Mouse (Mus musculus) erythroid progenitor cell, adult 5-6 weeks (primary cell): ENCODE measurements around the gene Slc30a2. TPM values are rescaled to one million over a fixed set of nuclear protein-coding genes. Genes with fewer than 3 reads are reported as not detected.

Experiments
- ATAC-seq: replicated peaks from 2 replicates; pipeline ENCODE4 v1.8.0; 2016; ENCODE audit warnings: moderate number of reproducible peaks, mild to moderate bottlenecking, moderate TSS enrichment, inconsistent platforms; ENCODE audit not compliant: poor library complexity, low FRiP score, severe bottlenecking
- total RNA-seq, 2 experiments: library from RNA; stranded (forward) in 1 of 2; stranded (reverse) in 1 of 2; fragments of 150-400 nt in 1 of 2; fragments of 186-747, 209-891 nt in 1 of 2; gene quantifications; 2 replicates each; pipeline versions ENCODE4 v1.2.3 to v1.2.4; 2015 to 2017; ENCODE audit warnings: low replicate concordance in 2 of 2

Slc30a2 gene
- total RNA-seq, 2 experiments from 2014 or later, result not detected

DNA sequence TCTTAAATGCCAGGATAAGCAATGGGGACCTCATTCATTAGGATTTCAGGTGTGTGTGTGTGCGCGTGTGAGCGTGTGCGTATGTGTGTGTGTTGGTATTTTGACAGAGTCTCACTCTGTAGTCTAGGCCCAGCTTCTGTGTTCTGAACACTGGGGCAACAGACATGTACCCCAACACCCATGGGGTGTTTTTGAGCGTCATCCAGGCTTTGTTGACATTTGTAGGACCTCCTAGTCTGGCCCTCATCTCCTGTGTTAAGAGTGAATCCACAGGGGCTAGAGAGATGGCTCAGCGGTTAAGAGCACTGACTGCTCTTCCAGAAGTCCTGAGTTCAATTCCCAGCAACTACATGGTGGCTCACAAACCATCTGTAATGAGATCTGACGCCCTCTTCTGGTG lies 52.2 kb downstream of the Slc30a2 start:
- ATAC-seq, result no peak

DNA sequence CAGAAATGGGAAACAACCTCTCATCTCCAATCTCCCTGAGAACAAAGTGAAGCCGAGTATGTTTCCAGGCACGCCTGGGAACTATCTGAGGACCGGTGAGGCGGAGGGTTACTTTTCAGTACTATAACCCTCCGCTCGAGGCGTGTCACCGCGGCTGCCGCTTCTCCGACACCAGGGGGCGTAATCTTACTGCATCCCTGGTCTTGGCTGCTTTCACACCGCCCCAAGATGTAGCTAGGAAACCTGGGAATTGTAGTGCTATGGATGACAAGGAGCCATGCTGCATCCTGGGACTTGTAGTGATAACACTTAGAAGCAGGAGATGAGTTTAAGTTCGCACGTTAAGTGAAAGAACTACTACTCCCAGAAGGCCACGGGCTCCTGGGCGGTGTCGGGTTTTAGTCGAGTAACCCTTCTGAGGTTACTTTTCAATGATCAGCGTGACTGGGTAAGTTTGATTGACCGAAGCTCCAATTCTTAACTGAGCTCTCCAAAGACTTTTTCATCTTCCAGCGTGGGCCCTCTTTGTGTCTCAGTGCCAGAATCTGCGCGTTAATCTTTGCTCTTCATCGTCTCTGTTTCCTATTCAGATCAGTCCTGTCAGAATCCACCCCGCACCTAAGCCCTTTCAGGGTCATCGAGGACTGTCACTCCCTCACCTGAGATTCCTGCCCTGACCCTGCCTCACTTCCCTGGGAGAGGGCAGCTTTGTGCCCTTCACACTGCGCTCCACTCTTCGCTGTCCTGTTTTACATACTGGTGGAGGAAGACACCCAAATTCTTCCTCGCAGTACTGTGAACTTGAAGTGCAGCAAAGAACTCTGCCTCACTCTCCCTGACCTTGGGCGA lies 53.2 kb downstream of the Slc30a2 start, which contains the start of gene Pafah2:
TSS of gene Pafah2 (plus strand) at position 344 of the 849 bp plus-strand sequence.
- peak; percentile 98 for ATAC-seq

DNA sequence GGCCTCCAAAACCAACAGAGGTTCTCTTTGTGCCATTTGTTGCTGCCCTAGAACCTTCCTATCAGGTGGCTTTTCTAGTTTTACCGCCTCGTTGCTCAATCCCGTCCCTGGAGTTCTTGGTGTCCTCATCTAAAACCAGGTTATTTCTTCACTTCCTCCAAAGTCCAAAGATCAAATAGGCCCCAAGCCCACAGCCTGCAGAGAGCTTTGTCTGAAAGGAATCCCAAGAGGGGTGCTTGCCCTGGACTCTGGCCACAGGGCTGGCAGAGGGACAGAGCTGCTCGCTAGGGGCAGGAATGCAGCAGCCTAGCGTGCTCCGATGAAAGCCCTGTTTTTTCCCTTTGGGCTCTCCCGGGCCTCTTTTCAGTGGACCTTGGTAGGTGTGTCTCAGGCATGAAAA lies 54.1 kb downstream of the Slc30a2 start:
- ATAC-seq, result no peak

DNA sequence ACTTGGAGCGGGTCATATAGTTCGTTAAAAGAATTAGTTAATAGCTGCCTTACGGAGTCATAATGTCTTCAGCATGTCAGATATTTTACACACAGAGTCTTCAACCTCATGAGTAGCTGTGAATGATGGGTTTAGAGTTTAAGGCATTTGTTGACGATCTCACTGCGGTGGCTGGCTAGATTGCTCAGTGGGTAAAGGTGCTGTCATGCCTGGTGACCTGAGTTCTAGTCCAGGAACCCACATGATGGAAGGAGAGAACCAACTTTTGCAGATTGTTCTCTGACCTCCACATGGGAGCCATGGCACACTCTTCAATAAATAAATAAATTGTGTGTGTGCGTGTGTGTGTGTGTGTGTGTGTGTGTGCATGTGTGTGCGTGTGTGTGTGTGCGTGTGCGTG lies 54.8 kb downstream of the Slc30a2 start:
- ATAC-seq, result no peak

DNA sequence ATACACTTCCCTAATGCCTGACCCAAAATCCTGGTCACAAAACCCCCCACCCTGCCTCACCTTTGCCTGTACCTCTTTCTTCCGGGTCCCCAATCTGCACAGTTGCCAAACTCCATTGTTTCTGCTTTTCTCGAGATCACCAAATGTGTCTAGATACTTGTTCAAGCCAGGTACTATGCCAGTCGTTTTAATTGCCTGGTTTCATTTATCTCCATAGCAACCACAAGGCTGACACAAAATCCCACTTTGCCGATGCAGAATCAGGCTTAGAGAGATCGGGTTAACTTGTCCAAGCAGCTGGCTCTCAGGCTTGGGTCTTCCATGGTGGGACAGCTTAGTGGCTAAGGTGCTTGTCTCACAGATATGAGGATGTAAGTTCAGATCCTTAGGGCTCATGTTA lies 57.2 kb downstream of the Slc30a2 start:
- no peak for ATAC-seq

DNA sequence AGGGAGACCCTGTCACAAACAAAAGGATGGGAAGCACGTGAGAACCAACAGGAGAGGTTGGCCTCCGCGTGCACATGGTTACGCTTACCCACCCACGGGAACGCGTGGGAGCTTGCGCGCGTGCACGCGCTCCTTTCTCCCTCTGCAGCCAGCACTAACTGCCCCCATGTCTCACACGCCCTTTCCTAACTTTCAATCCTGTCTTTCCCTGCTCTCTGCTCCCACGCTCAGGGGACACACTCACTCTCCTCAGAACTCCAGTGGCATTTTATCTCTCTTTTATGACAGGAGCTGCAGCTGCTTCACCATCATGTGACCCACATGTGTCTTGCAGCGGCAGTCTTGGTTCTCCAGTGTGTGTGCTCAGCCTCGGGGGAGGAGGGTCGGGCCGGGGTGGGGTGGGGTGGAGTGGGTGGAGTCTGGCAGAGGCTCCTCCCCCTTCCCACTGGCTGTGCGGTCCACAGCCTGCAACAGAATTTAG lies 58.2 kb downstream of the Slc30a2 start:
- peak; percentile 56; the same call in 1 of the 2 replicates for ATAC-seq

DNA sequence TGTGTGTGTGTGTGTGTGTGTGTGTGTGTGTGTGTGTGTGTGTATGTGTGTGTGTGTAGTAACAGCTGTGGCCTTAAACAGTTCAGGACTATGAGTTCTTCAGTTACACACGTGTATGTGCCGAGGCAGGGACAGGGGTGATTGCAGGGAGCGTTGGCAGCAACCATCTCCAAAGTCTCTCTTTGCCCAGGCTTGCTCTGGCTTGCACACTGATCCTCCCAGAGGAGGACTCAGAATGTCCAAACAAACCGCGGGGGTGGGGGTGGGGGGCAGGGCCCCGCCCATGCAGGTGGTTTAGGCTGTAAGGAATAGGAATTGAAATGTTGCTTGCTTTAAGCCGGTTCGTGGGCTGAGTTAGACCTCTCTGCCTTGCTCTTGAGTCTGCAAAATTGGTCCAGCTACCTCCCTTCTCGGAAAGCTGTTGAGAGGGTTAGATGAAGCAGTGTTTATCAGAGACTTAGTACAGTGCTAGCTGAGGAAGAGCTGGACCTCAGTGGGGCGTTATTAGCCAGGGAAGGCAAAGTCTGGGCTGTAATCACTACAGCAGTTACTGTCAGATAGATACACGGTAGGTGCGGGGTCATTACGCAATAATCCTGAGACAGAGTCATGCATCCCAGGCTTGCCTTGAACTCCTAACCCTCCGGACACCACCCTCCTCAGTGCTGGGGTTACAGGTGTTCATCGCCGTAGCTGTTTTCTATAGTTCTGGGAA lies 59.0 kb downstream of the Slc30a2 start:
- ATAC-seq, result no peak

DNA sequence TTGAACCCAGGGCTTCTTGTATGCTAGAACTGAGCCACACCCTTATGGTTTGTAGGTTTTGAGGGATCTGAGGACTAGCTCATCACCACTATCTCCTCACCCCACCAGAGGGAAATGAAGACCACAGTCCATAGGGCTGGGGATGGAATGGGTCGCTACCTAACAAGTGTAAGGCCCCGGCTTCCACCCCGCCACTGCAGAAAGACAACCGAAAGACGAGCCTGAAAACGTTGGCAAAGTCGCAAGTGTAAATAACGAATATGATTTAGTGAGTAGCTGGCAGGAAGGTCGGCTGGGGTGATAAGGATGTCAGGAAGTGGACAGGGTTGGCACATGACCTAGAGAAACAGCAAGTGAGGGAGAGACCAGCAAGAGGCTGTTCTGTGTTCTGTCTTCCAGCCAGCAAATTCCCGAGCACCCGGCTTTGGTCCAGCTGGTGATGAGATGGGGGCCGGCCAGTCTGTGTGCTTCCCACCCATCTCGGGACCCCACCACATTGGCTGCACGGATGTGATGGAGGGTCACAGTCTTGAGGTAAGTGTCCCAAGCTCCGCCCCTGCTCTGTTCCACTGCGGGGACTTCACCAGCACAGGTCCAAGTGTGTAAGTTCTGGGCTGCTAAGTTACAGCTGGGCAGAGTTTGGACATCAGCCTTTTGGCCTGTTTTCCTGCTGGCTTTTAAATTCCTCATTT lies 59.7 kb downstream of the Slc30a2 start:
- no peak for ATAC-seq

DNA sequence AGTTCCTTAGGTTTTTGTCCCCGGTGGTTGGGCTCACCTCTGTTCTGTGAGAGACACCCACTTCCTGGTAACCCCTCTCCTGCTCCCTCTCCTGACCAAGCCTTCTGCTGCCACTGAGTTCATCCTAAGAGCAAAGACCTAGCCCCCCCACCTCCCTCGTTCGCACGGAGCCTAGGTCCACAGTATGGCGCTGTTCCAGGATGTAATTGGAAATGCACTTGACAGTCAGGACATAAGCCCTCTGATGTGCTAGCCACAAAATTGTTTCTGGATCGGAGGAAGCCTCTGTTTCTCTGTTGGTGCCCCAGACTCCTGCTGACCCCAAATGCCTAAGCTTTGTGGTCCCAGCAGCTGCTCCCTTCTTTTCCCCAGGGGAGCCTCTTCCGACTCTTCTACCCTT lies 60.7 kb downstream of the Slc30a2 start:
- ATAC-seq, result no peak

Other genes with a start within 250 kb of the Slc30a2 start
- gene Cd52, start 248.1 kb upstream of the Slc30a2 start, total RNA-seq (2015; ENCODE audit: low replicate concordance), result 157 and 288 TPM in 2 replicates
- gene Cd52, start 248.1 kb upstream of the Slc30a2 start, total RNA-seq (2017; ENCODE audit: low replicate concordance), result 103 and 211 TPM in 2 replicates
- not detected in 2 replicates for gene Ubxn11, start 240.6 kb upstream of the Slc30a2 start, total RNA-seq (2015; ENCODE audit: low replicate concordance)
- gene Ubxn11, start 240.6 kb upstream of the Slc30a2 start, total RNA-seq (2017; ENCODE audit: low replicate concordance), result 4.5 TPM in 1 of 2 replicates, not detected in the other
- gene Sh3bgrl3, start 214.4 kb upstream of the Slc30a2 start, total RNA-seq (2015; ENCODE audit: low replicate concordance), result 129 and 180 TPM in 2 replicates
- gene Sh3bgrl3, start 214.4 kb upstream of the Slc30a2 start, total RNA-seq (2017; ENCODE audit: low replicate concordance), result 22.6 and 67.0 TPM in 2 replicates
- gene Cep85, start 156.1 kb upstream of the Slc30a2 start, total RNA-seq (2015; ENCODE audit: low replicate concordance), result 91.4 and 93.3 TPM in 2 replicates
- 105 and 118 TPM in 2 replicates for gene Cep85, start 156.1 kb upstream of the Slc30a2 start, total RNA-seq (2017; ENCODE audit: low replicate concordance)
- gene Gm7534, start 140.2 kb upstream of the Slc30a2 start, total RNA-seq (2015; ENCODE audit: low replicate concordance), result not detected in 2 replicates
- not detected in 2 replicates for gene Gm7534, start 140.2 kb upstream of the Slc30a2 start, total RNA-seq (2017; ENCODE audit: low replicate concordance)
- not detected in 2 replicates for gene Catsper4, start 115.8 kb upstream of the Slc30a2 start, total RNA-seq (2015; ENCODE audit: low replicate concordance)
- not detected in 2 replicates for gene Catsper4, start 115.8 kb upstream of the Slc30a2 start, total RNA-seq (2017; ENCODE audit: low replicate concordance)
- gene Cnksr1, start 104.8 kb upstream of the Slc30a2 start, total RNA-seq (2015; ENCODE audit: low replicate concordance), result not detected in 2 replicates
- gene Cnksr1, start 104.8 kb upstream of the Slc30a2 start, total RNA-seq (2017; ENCODE audit: low replicate concordance), result not detected in 2 replicates
- not detected in 2 replicates for gene E130218I03Rik, start 99.5 kb upstream of the Slc30a2 start, total RNA-seq (2015; ENCODE audit: low replicate concordance)
- gene E130218I03Rik, start 99.5 kb upstream of the Slc30a2 start, total RNA-seq (2017; ENCODE audit: low replicate concordance), result not detected in 2 replicates
- 2.2 and 4.6 TPM in 2 replicates for gene Zfp593, start 97.6 kb upstream of the Slc30a2 start, total RNA-seq (2015; ENCODE audit: low replicate concordance)
- not detected in 2 replicates for gene Zfp593, start 97.6 kb upstream of the Slc30a2 start, total RNA-seq (2017; ENCODE audit: low replicate concordance)
- gene Gm30191, start 96.2 kb upstream of the Slc30a2 start, total RNA-seq (2015; ENCODE audit: low replicate concordance), result not detected in 2 replicates
- gene Gm30191, start 96.2 kb upstream of the Slc30a2 start, total RNA-seq (2017; ENCODE audit: low replicate concordance), result not detected in 2 replicates
- gene Grrp1, start 89.1 kb upstream of the Slc30a2 start, total RNA-seq (2015; ENCODE audit: low replicate concordance), result not detected in 2 replicates
- not detected in 2 replicates for gene Grrp1, start 89.1 kb upstream of the Slc30a2 start, total RNA-seq (2017; ENCODE audit: low replicate concordance)
- 39.4 and 45.4 TPM in 2 replicates for gene Pdik1l, start 55.3 kb upstream of the Slc30a2 start, total RNA-seq (2015; ENCODE audit: low replicate concordance)
- gene Pdik1l, start 55.3 kb upstream of the Slc30a2 start, total RNA-seq (2017; ENCODE audit: low replicate concordance), result 52.6 and 53.7 TPM in 2 replicates
- not detected in 2 replicates for gene Trim63, start 28.1 kb upstream of the Slc30a2 start, total RNA-seq (2015; ENCODE audit: low replicate concordance)
- gene Trim63, start 28.1 kb upstream of the Slc30a2 start, total RNA-seq (2017; ENCODE audit: low replicate concordance), result not detected in 2 replicates
- not detected in 2 replicates for gene Extl1, start 40.7 kb downstream of the Slc30a2 start, total RNA-seq (2015; ENCODE audit: low replicate concordance)
- gene Extl1, start 40.7 kb downstream of the Slc30a2 start, total RNA-seq (2017; ENCODE audit: low replicate concordance), result not detected in 2 replicates
- 1.8 and 4.2 TPM in 2 replicates for gene Pafah2, start 53.1 kb downstream of the Slc30a2 start, total RNA-seq (2015; ENCODE audit: low replicate concordance)
- 0.77 and 5.4 TPM in 2 replicates for gene Pafah2, start 53.1 kb downstream of the Slc30a2 start, total RNA-seq (2017; ENCODE audit: low replicate concordance)
- gene Stmn1, start 125.1 kb downstream of the Slc30a2 start, total RNA-seq (2015; ENCODE audit: low replicate concordance), result 429 and 552 TPM in 2 replicates
- 378 and 383 TPM in 2 replicates for gene Stmn1, start 125.1 kb downstream of the Slc30a2 start, total RNA-seq (2017; ENCODE audit: low replicate concordance)
- 1.7 and 3.6 TPM in 2 replicates for gene Paqr7, start 153.5 kb downstream of the Slc30a2 start, total RNA-seq (2015; ENCODE audit: low replicate concordance)
- 1.6 and 1.9 TPM in 2 replicates for gene Paqr7, start 153.5 kb downstream of the Slc30a2 start, total RNA-seq (2017; ENCODE audit: low replicate concordance)
- 3.8 and 15.5 TPM in 2 replicates for gene Aunip, start 167.8 kb downstream of the Slc30a2 start, total RNA-seq (2015; ENCODE audit: low replicate concordance)
- 16.3 and 20.5 TPM in 2 replicates for gene Aunip, start 167.8 kb downstream of the Slc30a2 start, total RNA-seq (2017; ENCODE audit: low replicate concordance)
- gene Mtfr1l, start 192.2 kb downstream of the Slc30a2 start, total RNA-seq (2015; ENCODE audit: low replicate concordance), result 19.5 and 22.6 TPM in 2 replicates
- 17.2 and 17.9 TPM in 2 replicates for gene Mtfr1l, start 192.2 kb downstream of the Slc30a2 start, total RNA-seq (2017; ENCODE audit: low replicate concordance)
- gene Selenon, start 209.0 kb downstream of the Slc30a2 start, total RNA-seq (2015; ENCODE audit: low replicate concordance), result 7.6 and 9.6 TPM in 2 replicates
- gene Selenon, start 209.0 kb downstream of the Slc30a2 start, total RNA-seq (2017; ENCODE audit: low replicate concordance), result 0.77 and 2.2 TPM in 2 replicates